Mouse (Mus musculus) colon, adult 2 months (tissue): ENCODE measurements around the gene Hist1h2ad. TPM values are rescaled to one million over a fixed set of nuclear protein-coding genes. Genes with fewer than 3 reads are reported as not detected.

Source experiments
- polyA plus RNA-seq: library from polyadenylated mRNA; depleted of rRNA; stranded (reverse); fragments of >200 nt; gene quantifications from 2 replicates; pipeline ENCODE4 v1.2.3, GENCODE M21; 2012; rRNA removed

The Hist1h2ad gene
- 6.9 and 11.5 TPM in 2 replicates for polyA plus RNA-seq

DNA sequence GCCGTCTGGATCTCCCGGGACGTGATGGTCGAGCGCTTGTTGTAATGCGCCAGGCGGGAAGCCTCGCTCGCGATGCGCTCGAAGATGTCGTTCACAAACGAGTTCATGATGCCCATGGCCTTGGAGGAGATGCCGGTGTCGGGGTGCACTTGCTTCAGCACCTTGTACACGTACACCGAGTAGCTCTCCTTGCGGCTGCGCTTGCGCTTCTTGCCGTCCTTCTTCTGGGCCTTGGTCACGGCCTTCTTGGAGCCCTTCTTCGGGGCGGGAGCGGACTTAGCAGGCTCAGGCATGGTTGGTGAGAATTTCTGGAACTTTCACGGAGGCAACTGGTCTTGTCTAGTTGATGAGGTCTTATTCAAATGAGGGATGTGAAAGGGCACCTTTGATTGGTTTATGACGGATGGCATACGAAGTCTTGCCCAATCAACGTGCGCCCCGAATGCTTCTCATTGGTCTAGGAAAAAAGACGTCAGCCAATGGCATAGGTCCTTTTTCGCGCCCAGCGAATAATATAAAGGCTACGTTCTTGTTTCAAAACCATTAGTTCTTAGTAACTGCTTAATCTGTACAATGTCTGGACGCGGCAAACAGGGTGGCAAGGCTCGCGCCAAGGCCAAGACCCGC, at the start of gene Hist1h2ad, which contains the start of gene Hist1h2bf:
TSS of gene Hist1h2ad (plus strand) at position 484 of the 627 bp plus-strand sequence.
TSS of gene Hist1h2bf (minus strand) at position 299 of the 627 bp plus-strand sequence.

DNA sequence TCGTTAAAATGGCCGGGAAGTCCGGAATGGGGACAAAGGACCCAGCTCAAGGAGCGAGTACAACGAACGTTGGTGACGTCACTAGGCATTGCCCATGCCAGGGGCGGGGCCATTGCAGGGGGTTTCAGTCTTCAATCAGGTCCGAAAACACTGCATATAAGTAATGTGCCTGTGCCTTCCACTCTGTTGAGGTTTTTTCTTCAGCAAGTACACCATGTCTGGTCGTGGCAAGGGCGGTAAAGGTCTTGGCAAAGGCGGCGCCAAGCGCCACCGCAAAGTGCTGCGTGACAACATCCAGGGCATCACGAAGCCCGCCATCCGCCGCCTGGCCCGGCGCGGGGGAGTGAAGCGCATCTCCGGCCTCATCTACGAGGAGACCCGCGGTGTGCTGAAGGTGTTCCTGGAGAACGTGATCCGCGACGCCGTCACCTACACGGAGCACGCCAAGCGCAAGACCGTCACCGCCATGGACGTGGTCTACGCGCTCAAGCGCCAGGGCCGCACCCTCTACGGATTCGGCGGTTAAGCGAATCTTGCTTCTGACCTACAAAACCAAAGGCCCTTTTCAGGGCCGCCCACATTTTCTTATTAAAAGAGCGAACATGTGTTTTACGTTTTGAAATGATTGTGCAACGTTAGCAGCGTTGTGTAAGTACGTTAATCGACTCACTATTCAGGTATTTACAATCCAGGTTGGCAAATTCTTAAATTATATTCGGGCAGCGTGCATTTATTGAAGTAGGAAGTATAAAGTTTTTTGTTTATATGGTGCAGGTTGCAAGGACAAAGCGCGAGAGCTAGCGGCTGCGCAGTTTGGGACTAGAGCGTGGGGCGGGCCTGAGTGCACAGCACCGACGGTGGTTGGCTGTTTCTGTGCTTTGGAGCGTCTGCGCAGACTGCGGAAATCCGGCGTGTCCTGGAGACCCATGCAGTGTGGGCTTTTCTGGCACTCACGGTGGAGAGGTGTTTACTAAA, 43.0 kb upstream of the Hist1h2ad start, which contains the start of gene Hist1h4h:
TSS of gene Hist1h4h (plus strand) at position 150 of the 975 bp plus-strand sequence.

DNA sequence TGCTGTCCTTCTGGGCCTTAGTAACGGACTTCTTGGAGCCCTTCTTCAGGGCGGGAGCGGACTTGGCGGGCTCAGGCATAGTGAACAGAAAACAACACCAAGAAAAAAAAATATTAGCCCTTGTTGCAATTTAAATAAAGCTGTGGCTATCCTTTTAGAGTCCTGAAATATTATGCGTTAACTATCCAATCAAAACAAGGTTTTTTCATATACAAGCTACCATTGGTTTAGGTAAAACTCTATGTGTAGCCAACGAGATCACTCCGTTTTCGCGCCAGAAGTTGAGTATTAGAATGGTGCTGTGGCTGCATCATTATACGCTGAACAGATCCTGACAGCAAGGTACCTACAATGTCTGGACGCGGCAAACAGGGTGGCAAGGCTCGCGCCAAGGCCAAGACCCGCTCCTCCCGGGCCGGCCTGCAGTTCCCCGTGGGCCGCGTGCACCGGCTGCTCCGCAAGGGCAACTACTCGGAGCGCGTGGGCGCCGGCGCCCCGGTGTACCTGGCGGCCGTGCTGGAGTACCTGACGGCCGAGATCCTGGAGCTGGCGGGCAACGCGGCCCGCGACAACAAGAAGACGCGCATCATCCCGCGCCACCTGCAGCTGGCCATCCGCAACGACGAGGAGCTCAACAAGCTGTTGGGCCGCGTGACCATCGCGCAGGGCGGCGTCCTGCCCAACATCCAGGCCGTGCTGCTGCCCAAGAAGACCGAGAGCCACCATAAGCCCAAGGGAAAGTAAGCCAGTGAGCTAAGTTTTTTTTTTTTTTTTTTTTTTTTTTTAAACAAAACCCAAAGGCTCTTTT, 40.4 kb upstream of the Hist1h2ad start, which contains the start of gene Hist1h2af:
TSS of gene Hist1h2af (plus strand) at position 347 of the 808 bp plus-strand sequence.

DNA sequence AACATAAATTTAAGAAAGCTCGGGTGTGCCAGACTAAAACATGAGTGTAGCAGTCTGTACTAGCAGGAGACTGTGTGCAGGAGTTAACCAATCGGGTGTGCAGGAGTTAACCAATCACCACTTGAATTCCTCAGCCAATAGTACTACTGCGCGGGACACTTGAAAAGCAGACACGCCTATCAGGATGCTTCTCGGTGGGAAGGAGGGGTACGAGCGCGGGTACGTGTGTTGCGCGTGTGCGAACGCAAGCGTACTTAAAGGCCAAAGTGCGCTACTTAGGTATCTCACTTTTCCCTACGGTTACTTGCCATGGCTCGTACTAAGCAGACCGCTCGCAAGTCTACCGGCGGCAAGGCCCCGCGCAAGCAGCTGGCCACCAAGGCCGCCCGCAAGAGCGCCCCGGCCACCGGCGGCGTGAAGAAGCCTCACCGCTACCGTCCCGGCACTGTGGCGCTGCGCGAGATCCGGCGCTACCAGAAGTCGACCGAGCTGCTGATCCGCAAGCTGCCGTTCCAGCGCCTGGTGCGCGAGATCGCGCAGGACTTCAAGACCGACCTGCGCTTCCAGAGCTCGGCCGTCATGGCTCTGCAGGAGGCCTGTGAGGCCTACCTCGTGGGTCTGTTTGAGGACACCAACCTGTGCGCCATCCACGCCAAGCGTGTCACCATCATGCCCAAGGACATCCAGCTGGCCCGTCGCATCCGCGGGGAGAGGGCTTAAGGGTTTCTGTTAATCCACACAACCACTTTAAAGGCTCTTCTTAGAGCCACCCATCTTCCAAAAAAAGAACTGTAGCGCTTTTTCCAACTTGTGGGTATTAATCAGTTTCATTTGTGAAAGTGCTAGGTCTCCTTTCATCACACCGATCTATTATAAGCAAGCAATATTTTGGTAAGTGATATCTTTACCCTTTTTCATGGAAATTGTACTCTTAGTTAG, 38.8 kb upstream of the Hist1h2ad start, which contains the start of gene Hist1h3g:
TSS of gene Hist1h3g (plus strand) at position 286 of the 939 bp plus-strand sequence.

DNA sequence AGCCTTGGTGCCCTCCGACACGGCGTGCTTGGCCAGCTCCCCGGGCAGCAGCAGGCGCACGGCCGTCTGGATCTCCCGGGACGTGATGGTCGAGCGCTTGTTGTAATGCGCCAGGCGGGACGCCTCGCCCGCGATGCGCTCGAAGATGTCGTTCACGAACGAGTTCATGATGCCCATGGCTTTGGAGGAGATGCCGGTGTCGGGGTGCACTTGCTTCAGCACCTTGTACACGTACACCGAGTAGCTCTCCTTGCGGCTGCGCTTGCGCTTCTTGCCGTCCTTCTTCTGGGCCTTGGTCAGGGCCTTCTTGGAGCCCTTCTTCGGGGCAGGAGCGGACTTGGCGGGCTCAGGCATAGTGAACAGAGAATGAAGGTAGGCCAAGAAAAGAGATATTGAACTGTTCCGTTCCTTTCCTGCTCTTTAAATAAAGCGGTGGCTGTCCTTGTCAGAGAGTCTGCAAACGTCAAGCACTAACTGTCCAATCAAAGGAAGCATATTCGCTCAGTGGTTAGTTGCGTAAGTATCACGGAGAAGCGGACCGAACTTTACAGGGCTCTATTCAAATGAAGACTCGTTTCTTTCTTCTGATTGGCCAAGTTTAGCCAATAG, 31.1 kb upstream of the Hist1h2ad start, which contains the start of gene Hist1h2bh:
TSS of gene Hist1h2bh (minus strand) at position 394 of the 609 bp plus-strand sequence.

DNA sequence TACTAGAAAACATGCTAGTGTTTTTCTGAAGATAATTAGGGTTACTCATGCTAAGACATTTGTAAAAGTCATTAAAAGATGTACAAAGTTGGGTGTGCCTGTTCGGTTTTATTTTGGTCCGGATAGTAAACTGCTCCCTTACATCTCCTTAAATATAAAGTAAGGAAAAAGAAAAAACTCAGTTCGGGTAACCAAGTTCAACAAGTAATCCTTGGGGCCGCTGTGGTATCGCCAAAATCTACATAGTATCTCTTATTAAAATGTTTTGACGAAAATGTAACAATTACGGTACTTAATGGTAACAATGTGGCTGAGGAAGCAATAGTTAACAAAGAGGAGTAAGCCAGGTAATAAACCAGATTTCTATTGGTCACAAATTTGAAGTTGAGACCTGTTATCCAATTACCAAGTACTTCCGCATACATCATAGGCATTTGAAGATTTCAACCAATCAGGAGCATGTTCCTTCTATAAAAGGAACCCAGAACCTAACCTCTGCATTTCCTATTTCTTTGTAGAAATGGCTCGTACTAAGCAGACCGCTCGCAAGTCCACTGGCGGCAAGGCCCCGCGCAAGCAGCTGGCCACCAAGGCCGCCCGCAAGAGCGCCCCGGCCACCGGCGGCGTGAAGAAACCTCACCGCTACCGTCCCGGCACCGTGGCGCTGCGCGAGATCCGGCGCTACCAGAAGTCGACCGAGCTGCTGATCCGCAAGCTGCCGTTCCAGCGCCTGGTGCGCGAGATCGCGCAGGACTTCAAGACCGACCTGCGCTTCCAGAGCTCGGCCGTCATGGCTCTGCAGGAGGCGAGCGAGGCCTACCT, 30.0 kb upstream of the Hist1h2ad start, which contains the start of gene Hist1h3f:
TSS of gene Hist1h3f (plus strand) at position 88 of the 822 bp plus-strand sequence.

DNA sequence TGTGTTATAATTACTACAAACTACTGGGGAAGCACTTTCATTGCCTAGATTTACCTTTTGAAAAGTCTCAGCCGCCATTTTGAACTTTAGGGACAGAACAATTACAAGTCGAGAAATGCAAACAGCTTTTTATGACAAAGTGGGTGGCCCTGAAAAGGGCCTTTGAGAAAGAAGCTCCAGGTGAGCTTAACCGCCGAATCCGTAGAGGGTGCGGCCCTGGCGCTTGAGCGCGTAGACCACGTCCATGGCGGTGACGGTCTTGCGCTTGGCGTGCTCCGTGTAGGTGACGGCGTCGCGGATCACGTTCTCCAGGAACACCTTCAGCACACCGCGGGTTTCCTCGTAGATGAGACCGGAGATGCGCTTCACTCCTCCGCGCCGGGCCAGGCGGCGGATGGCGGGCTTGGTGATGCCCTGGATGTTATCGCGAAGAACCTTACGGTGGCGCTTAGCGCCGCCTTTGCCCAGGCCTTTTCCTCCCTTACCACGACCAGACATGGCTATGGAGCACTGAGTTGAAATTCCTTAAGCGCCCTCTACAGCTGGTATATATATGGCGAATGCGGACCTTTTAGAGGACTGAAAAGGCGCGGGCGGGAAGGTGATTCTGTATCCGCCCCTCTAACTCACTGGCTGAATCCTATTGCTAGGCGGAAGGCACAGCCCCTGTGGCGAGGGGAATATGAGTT, 22.9 kb upstream of the Hist1h2ad start, which contains the start of gene Hist1h4f:
TSS of gene Hist1h4f (minus strand) at position 503 of the 689 bp plus-strand sequence.

DNA sequence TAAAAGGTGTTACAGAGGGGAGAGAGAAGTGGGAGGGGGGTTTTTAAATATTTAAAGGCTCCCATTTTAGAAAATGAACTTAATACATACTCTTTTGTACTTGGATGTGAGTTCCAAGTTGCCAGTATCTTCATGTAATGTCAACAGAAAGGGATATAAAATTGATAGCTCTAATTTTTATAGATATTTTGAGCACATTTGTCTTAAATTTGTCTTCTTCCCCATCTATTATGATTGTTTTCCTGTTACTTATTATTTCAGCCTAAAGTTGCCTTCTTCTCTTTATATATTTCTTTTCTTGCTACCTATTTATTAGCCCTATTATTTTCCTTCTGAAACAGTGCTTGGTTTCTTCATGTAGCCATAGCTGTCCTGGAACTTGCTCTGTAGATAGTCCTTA, 21.2 kb upstream of the Hist1h2ad start, which contains the start of gene Hist1h1d:
TSS of gene Hist1h1d (plus strand) at position 301 of the 400 bp plus-strand sequence.

DNA sequence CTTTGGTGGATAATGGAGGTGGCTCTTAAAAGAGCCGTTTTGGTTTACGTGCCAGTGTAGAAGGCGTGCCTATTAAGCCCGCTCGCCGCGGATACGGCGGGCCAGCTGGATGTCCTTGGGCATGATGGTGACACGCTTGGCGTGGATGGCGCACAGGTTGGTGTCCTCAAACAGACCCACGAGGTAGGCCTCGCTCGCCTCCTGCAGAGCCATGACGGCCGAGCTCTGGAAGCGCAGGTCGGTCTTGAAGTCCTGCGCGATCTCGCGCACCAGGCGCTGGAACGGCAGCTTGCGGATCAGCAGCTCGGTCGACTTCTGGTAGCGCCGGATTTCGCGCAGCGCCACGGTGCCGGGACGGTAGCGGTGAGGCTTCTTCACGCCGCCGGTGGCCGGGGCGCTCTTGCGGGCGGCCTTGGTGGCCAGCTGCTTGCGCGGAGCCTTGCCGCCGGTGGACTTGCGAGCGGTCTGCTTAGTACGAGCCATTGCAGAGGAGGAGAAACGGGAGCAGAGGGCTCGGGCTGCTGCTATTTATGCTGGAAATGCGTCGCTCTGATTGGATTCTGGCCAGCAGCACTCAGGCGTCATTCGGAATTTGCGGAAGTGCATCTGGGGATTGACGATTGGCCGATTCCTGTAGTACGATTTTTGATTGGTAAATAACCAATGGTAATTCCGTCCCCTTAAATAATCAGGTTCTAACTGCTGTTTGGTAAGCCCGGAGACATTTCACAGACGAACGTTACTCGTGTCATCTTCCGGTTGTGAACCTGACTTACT, 12.1 kb upstream of the Hist1h2ad start, which contains the start of gene Hist1h3e:
TSS of gene Hist1h3e (minus strand) at position 487 of the 777 bp plus-strand sequence.

DNA sequence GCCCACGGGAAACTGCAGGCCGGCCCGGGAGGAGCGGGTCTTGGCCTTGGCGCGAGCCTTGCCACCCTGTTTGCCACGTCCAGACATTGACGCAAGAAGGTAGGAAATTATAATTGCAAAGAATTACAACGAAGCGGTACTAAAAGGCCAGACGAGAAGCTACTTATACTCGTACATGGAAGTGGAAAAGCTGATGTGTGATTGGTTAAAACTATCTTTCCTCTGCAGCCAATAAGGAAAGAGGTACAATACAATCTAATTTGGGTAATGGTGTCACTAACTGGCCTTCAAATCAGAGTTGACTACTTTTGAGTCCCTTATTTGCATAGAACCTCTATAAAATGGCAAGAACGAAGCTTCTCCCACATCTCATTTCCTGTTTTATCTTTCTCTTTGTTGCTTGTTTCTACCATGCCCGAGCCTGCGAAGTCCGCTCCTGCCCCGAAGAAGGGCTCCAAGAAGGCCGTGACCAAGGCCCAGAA, 3.1 kb upstream of the Hist1h2ad start, which contains the start of the genes Hist1h2ae and Hist1h2bg:
TSS of gene Hist1h2ae (minus strand) at position 199 of the 482 bp plus-strand sequence.
TSS of gene Hist1h2bg (plus strand) at position 375 of the 482 bp plus-strand sequence.

DNA sequence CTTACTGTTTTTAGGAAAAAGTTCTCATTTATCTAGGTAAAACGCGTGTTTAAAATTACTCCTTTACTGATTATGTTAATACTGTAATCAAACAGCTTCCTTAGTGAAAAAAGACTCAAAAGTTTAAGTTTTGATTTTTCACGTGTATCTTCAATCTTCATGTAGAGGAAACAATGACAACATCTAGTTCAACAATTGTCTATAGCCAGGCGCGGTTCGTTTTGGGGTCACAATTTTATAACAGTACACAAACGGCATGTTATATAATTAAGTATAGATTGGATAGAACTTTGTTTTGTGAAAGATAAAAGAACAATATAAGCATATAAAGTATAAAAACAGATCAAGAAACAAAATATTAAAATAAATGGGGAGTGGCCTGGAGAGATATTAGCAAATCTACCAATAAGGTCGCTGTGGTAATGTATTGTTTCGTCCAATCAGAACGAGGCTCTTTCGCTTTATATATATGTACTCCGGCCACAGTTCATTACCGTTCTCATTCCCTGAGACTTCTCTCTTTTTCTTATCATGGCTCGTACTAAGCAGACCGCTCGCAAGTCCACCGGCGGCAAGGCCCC, 1.2 kb downstream of the Hist1h2ad start, which contains the start of gene Hist1h3d:
TSS of gene Hist1h3d (plus strand) at position 493 of the 581 bp plus-strand sequence.

DNA sequence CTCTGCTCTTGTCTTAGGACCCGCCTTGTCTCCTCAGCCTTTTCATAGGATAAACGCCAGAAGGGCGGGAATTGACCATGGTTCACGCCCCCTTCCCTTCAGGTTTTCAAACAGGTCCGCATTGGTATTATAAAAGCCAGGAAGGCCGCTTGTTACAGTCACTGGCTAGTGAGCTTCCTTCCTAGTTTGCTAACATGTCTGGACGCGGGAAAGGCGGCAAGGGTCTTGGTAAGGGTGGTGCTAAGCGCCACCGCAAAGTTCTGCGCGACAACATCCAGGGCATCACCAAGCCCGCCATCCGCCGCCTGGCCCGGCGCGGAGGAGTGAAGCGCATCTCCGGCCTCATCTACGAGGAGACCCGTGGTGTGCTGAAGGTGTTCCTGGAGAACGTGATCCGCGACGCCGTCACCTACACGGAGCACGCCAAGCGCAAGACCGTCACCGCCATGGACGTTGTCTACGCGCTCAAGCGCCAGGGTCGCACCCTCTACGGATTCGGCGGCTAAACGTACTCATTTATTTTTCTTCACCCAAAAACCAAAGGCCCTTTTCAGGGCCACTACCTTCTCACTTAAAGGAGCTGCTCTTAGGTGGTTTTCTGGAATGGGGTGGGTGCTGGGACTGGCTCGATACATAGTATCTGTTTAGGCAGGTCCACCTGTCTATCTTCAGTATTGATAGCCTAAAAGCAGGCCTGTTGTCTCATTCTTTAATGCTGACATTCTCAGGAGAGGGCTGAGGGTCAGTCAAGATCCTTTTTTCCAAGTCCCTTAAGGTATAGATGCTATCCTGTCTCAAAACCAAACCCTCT, 7.4 kb downstream of the Hist1h2ad start, which contains the start of gene Hist1h4d:
TSS of gene Hist1h4d (plus strand) at position 191 of the 811 bp plus-strand sequence.

DNA sequence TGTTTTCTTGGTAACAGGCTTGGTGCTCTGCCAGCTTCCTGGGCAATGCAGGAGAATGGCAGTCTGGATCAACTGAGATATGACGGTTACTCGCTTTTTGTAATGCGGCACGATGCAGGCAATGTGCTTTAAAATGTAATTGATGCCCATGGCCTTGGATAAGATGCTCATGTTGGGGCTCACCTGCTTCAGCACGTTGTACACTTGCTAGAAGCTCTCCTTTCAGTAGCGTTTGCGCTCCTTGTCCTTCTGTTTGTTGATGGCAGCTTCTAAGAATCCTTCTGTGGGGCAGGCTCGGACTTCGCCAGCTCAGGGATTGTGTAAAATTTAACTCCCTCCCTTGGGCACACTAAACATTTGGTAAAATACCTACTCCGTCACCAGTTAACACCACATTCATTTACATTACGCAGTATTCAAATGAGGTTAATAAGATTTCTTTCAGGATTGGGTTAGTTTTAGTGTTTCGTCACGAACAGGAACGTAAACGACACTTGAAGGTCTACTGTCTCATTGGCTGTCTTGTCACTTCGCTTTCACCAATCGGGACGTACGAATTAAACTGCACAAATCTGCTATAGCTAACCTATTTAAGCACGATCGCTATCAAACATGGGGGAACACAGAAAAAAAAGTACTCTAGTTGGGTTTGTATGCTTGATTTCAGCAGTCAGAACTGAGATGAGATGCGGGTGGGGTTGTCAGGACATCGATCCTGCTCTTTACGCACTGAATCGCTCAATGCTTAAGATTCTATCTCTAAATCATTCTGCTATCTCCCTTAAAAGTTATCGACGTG, 46.8 kb downstream of the Hist1h2ad start, which contains the start of gene Hist1h2be:
TSS of gene Hist1h2be (minus strand) at position 392 of the 799 bp plus-strand sequence.

DNA sequence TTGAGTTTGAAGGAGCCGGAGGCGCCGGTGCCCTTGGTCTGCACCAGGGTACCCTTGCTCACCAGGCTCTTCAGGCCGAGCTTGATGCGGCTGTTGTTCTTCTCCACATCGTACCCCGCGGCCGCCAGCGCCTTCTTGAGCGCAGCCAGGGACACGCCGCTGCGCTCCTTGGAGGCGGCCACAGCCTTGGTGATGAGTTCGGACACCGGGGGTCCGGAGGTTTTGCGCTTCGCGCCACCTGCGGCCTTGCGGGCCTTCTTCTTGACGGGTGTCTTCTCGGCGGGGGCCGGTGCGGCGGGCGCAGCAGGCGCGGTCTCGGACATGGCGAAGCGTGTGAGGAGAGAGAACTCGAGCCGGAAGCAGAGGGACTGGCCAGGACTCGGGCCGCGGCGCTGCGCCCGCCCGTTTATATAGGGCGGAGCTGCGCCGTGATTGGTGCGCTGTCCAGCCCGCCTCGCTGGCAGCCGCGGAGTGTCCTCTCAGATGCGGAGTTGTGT, 48.0 kb downstream of the Hist1h2ad start, which contains the start of gene Hist1h1e:
TSS of gene Hist1h1e (minus strand) at position 384 of the 497 bp plus-strand sequence.

